Mouse (Mus musculus): ENCODE data around the gene Fignl1.

DNA sequence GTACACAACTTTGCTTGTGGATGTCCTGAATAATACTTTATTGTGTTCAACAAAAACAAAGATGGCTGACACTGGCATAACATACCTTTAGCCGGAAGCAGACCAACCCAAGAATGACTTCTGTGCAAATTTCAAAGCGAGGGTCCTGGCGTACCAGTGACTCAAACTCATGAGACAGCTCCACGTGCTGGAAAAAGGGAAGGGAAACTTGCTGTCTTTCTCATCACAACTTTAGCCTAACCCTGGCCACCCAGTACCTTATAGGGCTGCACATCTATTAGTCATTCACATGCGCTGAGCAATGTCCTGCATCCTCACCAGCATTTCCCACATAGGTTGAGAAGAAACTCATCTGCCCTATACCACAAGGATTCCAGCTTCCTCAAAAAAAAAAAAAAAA lies 10.4 kb upstream of the Fignl1 start:
- no peak for TF ChIP-seq SIN3A (IDR thresholded peaks at IDR 0.05; ENCODE audit: low read length)
- TF ChIP-seq POLR2A (IDR thresholded peaks at IDR 0.05; ENCODE audit: low read depth, low read length) = no peak
- no peak for TF ChIP-seq EP300 (IDR thresholded peaks at IDR 0.05; ENCODE audit: low read length)
- TF ChIP-seq CTCF (conservative IDR thresholded peaks at IDR 0.05 in 1 of 2, IDR thresholded peaks at IDR 0.05 in 1 of 2; ENCODE audit: low read depth in 2 of 2, low read length in 2 of 2) = no peak
- no peak; the same call in 1 of the 2 replicates for TF ChIP-seq MAX (IDR thresholded peaks at IDR 0.05; ENCODE audit: low read length)
- no peak for TF ChIP-seq NRF1 (IDR thresholded peaks at IDR 0.05; ENCODE audit: low read depth, low read length)
- TF ChIP-seq POLR2AphosphoS2 (IDR thresholded peaks at IDR 0.05; ENCODE audit: low read depth, low read length) = no peak
